ENCODE assay signal across 8 mouse cellular contexts in genomic region chr2:109694116-109694837, GRCm38 (mm10). TPM values are rescaled to one million over a fixed set of nuclear protein-coding genes. Genes with fewer than 3 reads are reported as not detected.
DNase-seq lines count a peak whose midpoint lies in the region; ATAC-seq and TF ChIP-seq lines count a peak whose summit lies in the region.

No protein-coding gene starts in this region.

- H3K27ac ChIP-seq in heart, embryonic 11.5 days (ENCODE audit: low read depth, low read length), result no peak overlapping the region
- no peak overlapping the region for H3K27ac ChIP-seq in ES-E14 (ENCODE audit: insufficient read depth, low read depth, low read length, poor library complexity, severe bottlenecking)
- H3K27ac ChIP-seq in embryonic facial prominence, embryonic 15.5 days (replicated peaks), result no peak overlapping the region; the same call in 1 of the 2 replicates
- H3K27ac ChIP-seq in limb, embryonic 14.5 days (replicated peaks; ENCODE audit: low read depth, low read length), result no peak overlapping the region
- no peak overlapping the region for H3K27ac ChIP-seq in small intestine, adult 2 months (ENCODE audit: insufficient read depth, low read depth, low read length)

- H3K4me1 ChIP-seq in heart, embryonic 11.5 days (ENCODE audit: control insufficient read depth, insufficient read depth, low read length), result 0 out of 2 replicates have a peak, but pooled peaks cover 7% of the 10 kb centered on the region
- H3K4me1 ChIP-seq in ES-E14 (ENCODE audit: control insufficient read depth in 2 of 2, insufficient read depth in 2 of 2, low read length in 2 of 2, poor library complexity in 1 of 2), result no peaks in the 10 kb centered on the region
- H3K4me1 ChIP-seq in embryonic facial prominence, embryonic 15.5 days, result peaks cover 23% of the 10 kb centered on the region
- peaks cover 16% of the 10 kb centered on the region for H3K4me1 ChIP-seq in limb, embryonic 14.5 days (ENCODE audit: control insufficient read depth, insufficient read depth, low read length)
- H3K4me1 ChIP-seq in small intestine, adult 2 months (ENCODE audit: control insufficient read depth, insufficient read depth, insufficient read length, low read length), result no peaks in the 10 kb centered on the region

- intact Hi-C loops in heart, postnatal 10 days (cut with DNase I), result loop anchor here (1.0 to 10.0 kb wide), 3 partner anchors 817 to 1579 kb away; no protein-coding TSS in a partner anchor

- WGBS in heart, embryonic 11.5 days (ENCODE audit: insufficient replicate concordance), result under 1% methylated on average over 26 of the region's 26 CpGs
- WGBS in embryonic facial prominence, embryonic 15.5 days, result under 1% methylated on average over 26 of the region's 26 CpGs
- WGBS in limb, embryonic 14.5 days, result under 1% methylated on average over 26 of the region's 26 CpGs
- 4% methylated on average over 26 of the region's 26 CpGs for WGBS in small intestine, adult 2 months

- peak overlapping the region; percentile 58 for H3K4me3 ChIP-seq in heart, embryonic 11.5 days (ENCODE audit: low read depth, low read length)
- H3K4me3 ChIP-seq in ES-E14 (ENCODE audit: insufficient read depth in 1 of 2, low read depth in 1 of 2, low read length in 2 of 2, poor library complexity in 1 of 2, severe bottlenecking in 1 of 2), result peak overlapping the region; percentile 72 to 73
- peak overlapping the region; percentile 63 for H3K4me3 ChIP-seq in embryonic facial prominence, embryonic 15.5 days (replicated peaks)
- peak overlapping the region; percentile 56 for H3K4me3 ChIP-seq in limb, embryonic 14.5 days (replicated peaks; ENCODE audit: low read length)
- peak overlapping the region; percentile 41 for H3K4me3 ChIP-seq in small intestine, adult 2 months (ENCODE audit: low read depth, low read length)

- peak overlapping the region; percentile 89 for H3K4me2 ChIP-seq in heart, embryonic 11.5 days
- H3K4me2 ChIP-seq in embryonic facial prominence, embryonic 15.5 days (replicated peaks), result peak overlapping the region; percentile 96
- H3K4me2 ChIP-seq in limb, embryonic 14.5 days (replicated peaks; ENCODE audit: low read depth, low read length, severe bottlenecking), result peak overlapping the region; percentile 92

- H3K36me3 ChIP-seq in heart, embryonic 11.5 days (ENCODE audit: control insufficient read depth, insufficient read depth, low read length), result no peaks in the 10 kb centered on the region
- no peaks in the 10 kb centered on the region for H3K36me3 ChIP-seq in ES-E14 (ENCODE audit: control insufficient read depth, insufficient read depth, low read length, poor library complexity, severe bottlenecking)
- no peaks in the 10 kb centered on the region for H3K36me3 ChIP-seq in embryonic facial prominence, embryonic 15.5 days
- H3K36me3 ChIP-seq in limb, embryonic 14.5 days (ENCODE audit: control insufficient read depth, insufficient read depth, low read length), result no peaks in the 10 kb centered on the region
- no peaks in the 10 kb centered on the region for H3K36me3 ChIP-seq in small intestine, adult 2 months (ENCODE audit: control insufficient read depth, insufficient read depth, low read length)

- H3K9me3 ChIP-seq in heart, embryonic 11.5 days (replicated peaks; ENCODE audit: control insufficient read depth, low read length), result no peaks in the 10 kb centered on the region
- no peaks in the 10 kb centered on the region for H3K9me3 ChIP-seq in ES-E14 (ENCODE audit: control insufficient read depth, insufficient read depth, low read depth, low read length)
- no peaks in the 10 kb centered on the region for H3K9me3 ChIP-seq in embryonic facial prominence, embryonic 15.5 days (replicated peaks)
- no peaks in the 10 kb centered on the region for H3K9me3 ChIP-seq in limb, embryonic 14.5 days (ENCODE audit: control insufficient read depth, low read length)

- peaks cover 37% of the 10 kb centered on the region for H3K27me3 ChIP-seq in heart, embryonic 11.5 days (ENCODE audit: control insufficient read depth, insufficient read depth, low read length)
- H3K27me3 ChIP-seq in embryonic facial prominence, embryonic 15.5 days, result peaks cover 12% of the 10 kb centered on the region; the same call in 1 of the 2 replicates
- H3K27me3 ChIP-seq in limb, embryonic 14.5 days (ENCODE audit: control insufficient read depth, insufficient read depth, low read length), result peaks cover 16% of the 10 kb centered on the region
- peaks cover 8% of the 10 kb centered on the region for H3K27me3 ChIP-seq in small intestine, adult 2 months (ENCODE audit: control insufficient read depth, insufficient read depth, low read length)

- no peak for DNase-seq in heart, postnatal 10 days
- DNase-seq in ES-E14 (ENCODE audit: low read depth, low spot score), result no peak
- DNase-seq in limb, embryonic 14.5 days (ENCODE audit: low spot score), result peak; percentile 3
- no peak for DNase-seq in urinary bladder, adult 2 months (ENCODE audit: low spot score)
- DNase-seq in adrenal gland, postnatal 25 days, result no peak

- no peak for TF ChIP-seq POLR2A in limb, embryonic 14.5 days (IDR thresholded peaks at IDR 0.05; ENCODE audit: borderline replicate concordance, extremely low read depth, insufficient read depth, insufficient read length)
- no peak for TF ChIP-seq POLR2A in small intestine, adult 2 months (IDR thresholded peaks at IDR 0.05; ENCODE audit: low read depth, low read length)

- peak; percentile 29; the same call in 1 of the 2 replicates for ATAC-seq in heart, embryonic 11.5 days (replicated peaks; ENCODE audit: insufficient number of reproducible peaks, low FRiP score, low TSS enrichment)
- ATAC-seq in embryonic facial prominence, embryonic 15.5 days (ENCODE audit: insufficient number of reproducible peaks, low FRiP score, low TSS enrichment, low read depth), result peak; percentile 3
- ATAC-seq in limb, embryonic 14.5 days (ENCODE audit: low FRiP score, low read depth), result no peak

- peak overlapping the region; percentile 54; the same call in 1 of the 2 replicates for H3K9ac ChIP-seq in heart, embryonic 11.5 days (ENCODE audit: low read depth, low read length)
- peak overlapping the region; percentile 49; the same call in 1 of the 2 replicates for H3K9ac ChIP-seq in ES-E14 (ENCODE audit: insufficient read depth, low read depth, low read length, poor library complexity, severe bottlenecking)
- H3K9ac ChIP-seq in embryonic facial prominence, embryonic 15.5 days, result peak overlapping the region; percentile 37
- H3K9ac ChIP-seq in limb, embryonic 14.5 days (ENCODE audit: low read depth, low read length, severe bottlenecking), result peak overlapping the region; percentile 57

- no peak for TF ChIP-seq CTCF in small intestine, adult 2 months (IDR thresholded peaks at IDR 0.05; ENCODE audit: extremely low read depth, insufficient read length, insufficient replicate concordance, low read depth, low read length)

- in situ Hi-C loops in ES-E14 (cut with MboI; ENCODE audit: low sequenced_read_pairs in 2 of 2, unreplicated experiment in 2 of 2), result loop anchor here in 1 of 2 experiments (25.0 kb wide), 1 partner anchor 982 kb away; no protein-coding TSS in a partner anchor

TF ChIP-seq in ES-E14, 5 proteins besides CTCF, POLR2A, EP300 and RAD21:
- TF ChIP-seq ZNF384 (IDR thresholded peaks at IDR 0.05; ENCODE audit: low read depth, low read length) (no peak), ZC3H11A (IDR thresholded peaks at IDR 0.05; ENCODE audit: borderline replicate concordance, low read depth, low read length) (no peak), CHD2 (IDR thresholded peaks at IDR 0.05; ENCODE audit: low read depth, low read length) (no peak), MAFK (IDR thresholded peaks at IDR 0.05; ENCODE audit: insufficient read depth, low read depth, low read length) (no peak), HCFC1 (IDR thresholded peaks at IDR 0.05; ENCODE audit: borderline replicate concordance, insufficient read depth, low read length) (no peak)

RNA-seq across cellular contexts. Expression of gene Bdnf, which starts 19.8 kb away (rescaled TPM):
- polyA plus RNA-seq in heart, embryonic 11.5 days (2014; fragmentation: Nextera tagmentation; extraction: Ambion mirVana), result 1.6 and 2.1 TPM in 2 replicates
- total RNA-seq in heart, postnatal 10 days (2021), result 1 to 10 TPM in 1 of 2 experiments, under 1 TPM in 1; 0.62 to 1.4 TPM
- 3.6 and 5.4 TPM in 2 replicates for total RNA-seq in ES-E14 (2012; rRNA removed)
- polyA plus RNA-seq in embryonic facial prominence, embryonic 15.5 days (2015; fragmentation: Nextera tagmentation; extraction: Ambion mirVana), result 3.2 and 4.2 TPM in 2 replicates
- polyA plus RNA-seq in limb, embryonic 14.5 days (2012; rRNA removed), result 1.1 and 1.3 TPM in 2 replicates
- polyA plus RNA-seq in limb, embryonic 14.5 days (2014; fragmentation: Nextera tagmentation; extraction: Ambion mirVana), result 2.5 and 2.7 TPM in 2 replicates
- polyA plus RNA-seq in small intestine, adult 2 months (2012; rRNA removed), result not detected in 2 replicates
- polyA plus RNA-seq in urinary bladder, adult 2 months (2012; rRNA removed), result 3.3 and 7.1 TPM in 2 replicates
- total RNA-seq in adrenal gland, postnatal 25 days (2021), result 0.21 TPM in 1 of 2 replicates, not detected in the other
